Mouse (Mus musculus): Measurements from ENCODE around the gene Ccdc73.
"Not testable (repeated sequence)": the region's sequence is repeated elsewhere in the genome, so short reads cannot be mapped to it uniquely, and the experiment has no call there.

- not testable (repeated sequence) for TF ChIP-seq CTCF (IDR thresholded peaks at IDR 0.05; ENCODE audit: control insufficient read depth, insufficient read depth, insufficient replicate concordance, low read depth, low read length); POLR2A (IDR thresholded peaks at IDR 0.05; ENCODE audit: control insufficient read depth, low read depth, low read length)
Measured at GRCm38 (mm10) chr2:104818763-104819162, 48.8 kb upstream of the Ccdc73 start.

Measured in testis, adult 2 months (tissue).